Mouse (Mus musculus): ENCODE measurements around the gene Atxn2. TPM values are rescaled to one million over a fixed set of nuclear protein-coding genes. Genes with fewer than 3 reads are reported as not detected.

Gene Atxn2
- polyA plus RNA-seq, 1 experiment from 2014 or later, result 43.5 TPM

- ATAC-seq (no peak), DNase-seq (ENCODE audit: low spot score) (no peak)
- 82% methylated on average over 9 of the region's 9 CpGs for WGBS
- Histone ChIP-seq H3K4me3 (ENCODE audit: low read depth, low read length) (no peak overlapping the region), H3K27me3 (replicated peaks; ENCODE audit: control insufficient read depth, insufficient read depth, low read length) (no peaks in the 10 kb centered on the region), H3K9ac (ENCODE audit: low read length) (no peak overlapping the region; the same call in 1 of the 2 replicates), H3K36me3 (ENCODE audit: control insufficient read depth, insufficient read depth, low read length) (peaks cover 40% of the 10 kb centered on the region), H3K4me1 (ENCODE audit: control insufficient read depth, insufficient read depth, low read length) (peaks cover 12% of the 10 kb centered on the region), H3K4me2 (ENCODE audit: low read length) (no peak overlapping the region), H3K9me3 (replicated peaks; ENCODE audit: control insufficient read depth, low read length) (no peaks in the 10 kb centered on the region), H3K27ac (ENCODE audit: low read depth, low read length) (no peak overlapping the region)
Measured at GRCm38 (mm10) chr5:121853368-121854051, 142.4 kb downstream of the Atxn2 start.

- ATAC-seq (no peak), DNase-seq (ENCODE audit: low spot score) (no peak)
- WGBS, result 55% methylated on average over 10 of the region's 10 CpGs
Measured at GRCm38 (mm10) chr5:121854768-121855167, 143.6 kb downstream of the Atxn2 start.

GRCm38 (mm10) chr5:121856740-121857139 is 145.6 kb downstream of the Atxn2 start:
- WGBS, result 88% methylated on average over 11 of the region's 11 CpGs
- Histone ChIP-seq H3K27ac (ENCODE audit: low read depth, low read length) (no peak overlapping the region), H3K4me3 (ENCODE audit: low read depth, low read length) (no peak overlapping the region), H3K4me1 (ENCODE audit: control insufficient read depth, insufficient read depth, low read length) (no peaks in the 10 kb centered on the region), H3K36me3 (ENCODE audit: control insufficient read depth, insufficient read depth, low read length) (peaks cover 36% of the 10 kb centered on the region), H3K4me2 (ENCODE audit: low read length) (no peak overlapping the region), H3K9me3 (replicated peaks; ENCODE audit: control insufficient read depth, low read length) (no peaks in the 10 kb centered on the region), H3K9ac (ENCODE audit: low read length) (no peak overlapping the region), H3K27me3 (replicated peaks; ENCODE audit: control insufficient read depth, insufficient read depth, low read length) (no peaks in the 10 kb centered on the region)
- DNase-seq (ENCODE audit: low spot score) (no peak), ATAC-seq (no peak)

More at GRCm38 (mm10) chr5:121854768-121855167, 143.6 kb downstream of the Atxn2 start:
- Histone ChIP-seq H3K4me1 (ENCODE audit: control insufficient read depth, insufficient read depth, low read length) (peaks cover 9% of the 10 kb centered on the region), H3K4me2 (ENCODE audit: low read length) (no peak overlapping the region), H3K4me3 (ENCODE audit: low read depth, low read length) (no peak overlapping the region), H3K27ac (ENCODE audit: low read depth, low read length) (no peak overlapping the region), H3K27me3 (replicated peaks; ENCODE audit: control insufficient read depth, insufficient read depth, low read length) (no peaks in the 10 kb centered on the region), H3K36me3 (ENCODE audit: control insufficient read depth, insufficient read depth, low read length) (peaks cover 40% of the 10 kb centered on the region), H3K9ac (ENCODE audit: low read length) (no peak overlapping the region), H3K9me3 (replicated peaks; ENCODE audit: control insufficient read depth, low read length) (no peaks in the 10 kb centered on the region)

- no peak for DNase-seq (ENCODE audit: low spot score)
- H3K4me1 ChIP-seq (ENCODE audit: control insufficient read depth, insufficient read depth, low read length), result no peaks in the 10 kb centered on the region
- no peak overlapping the region for H3K4me3 ChIP-seq (ENCODE audit: low read depth, low read length)
- no peaks in the 10 kb centered on the region for H3K9me3 ChIP-seq (replicated peaks; ENCODE audit: control insufficient read depth, low read length)
- H3K27ac ChIP-seq (ENCODE audit: low read depth, low read length), result no peak overlapping the region
- no peak overlapping the region for H3K4me2 ChIP-seq (ENCODE audit: low read length)
- peaks cover 20% of the 10 kb centered on the region for H3K36me3 ChIP-seq (ENCODE audit: control insufficient read depth, insufficient read depth, low read length)
- H3K9ac ChIP-seq (ENCODE audit: low read length), result no peak overlapping the region
- ATAC-seq, result no peak
- H3K27me3 ChIP-seq (replicated peaks; ENCODE audit: control insufficient read depth, insufficient read depth, low read length), result no peaks in the 10 kb centered on the region
- 93% methylated on average over 12 of the region's 12 CpGs for WGBS
Measured at GRCm38 (mm10) chr5:121858427-121858826, 147.3 kb downstream of the Atxn2 start.

GRCm38 (mm10) chr5:121861964-121862363 is 150.8 kb downstream of the Atxn2 start:
- H3K9ac ChIP-seq (ENCODE audit: low read length), result no peak overlapping the region
- H3K4me3 ChIP-seq (ENCODE audit: low read depth, low read length), result no peak overlapping the region
- no peak overlapping the region for H3K4me2 ChIP-seq (ENCODE audit: low read length)
- no peaks in the 10 kb centered on the region for H3K9me3 ChIP-seq (replicated peaks; ENCODE audit: control insufficient read depth, low read length)
- H3K27ac ChIP-seq (ENCODE audit: low read depth, low read length), result no peak overlapping the region
- 72% methylated on average over 5 of the region's 5 CpGs for WGBS
- DNase-seq (ENCODE audit: low spot score) (no peak), ATAC-seq (no peak)
- no peaks in the 10 kb centered on the region for H3K4me1 ChIP-seq (ENCODE audit: control insufficient read depth, insufficient read depth, low read length)
- H3K27me3 ChIP-seq (replicated peaks; ENCODE audit: control insufficient read depth, insufficient read depth, low read length), result no peaks in the 10 kb centered on the region
- peaks cover 8% of the 10 kb centered on the region; the same call in 1 of the 2 replicates for H3K36me3 ChIP-seq (ENCODE audit: control insufficient read depth, insufficient read depth, low read length)

GRCm38 (mm10) chr5:121864330-121864729 is 153.2 kb downstream of the Atxn2 start:
- no peaks in the 10 kb centered on the region for H3K9me3 ChIP-seq (replicated peaks; ENCODE audit: control insufficient read depth, low read length)
- H3K36me3 ChIP-seq (ENCODE audit: control insufficient read depth, insufficient read depth, low read length), result peaks cover 9% of the 10 kb centered on the region; the same call in 1 of the 2 replicates
- no peak overlapping the region for H3K27ac ChIP-seq (ENCODE audit: low read depth, low read length)
- DNase-seq (ENCODE audit: low spot score) (no peak), ATAC-seq (no peak)
- WGBS, result 13% methylated on average over 9 of the region's 11 CpGs
- no peak overlapping the region for H3K4me2 ChIP-seq (ENCODE audit: low read length)
- H3K4me1 ChIP-seq (ENCODE audit: control insufficient read depth, insufficient read depth, low read length), result no peaks in the 10 kb centered on the region
- H3K4me3 ChIP-seq (ENCODE audit: low read depth, low read length), result no peak overlapping the region
- H3K27me3 ChIP-seq (replicated peaks; ENCODE audit: control insufficient read depth, insufficient read depth, low read length), result no peaks in the 10 kb centered on the region
- H3K9ac ChIP-seq (ENCODE audit: low read length), result no peak overlapping the region

Small RNA genes lying within 50 kb of the gene (microRNA-seq; reads per million reads assigned to microRNA genes)
- gene Mir7031, result not detected

Other genes starting within 250 kb of the Atxn2 start
- gene Adam1b, start 207.9 kb upstream of the Atxn2 start, polyA plus RNA-seq (2014; fragmentation: Nextera tagmentation; extraction: Ambion mirVana), result not detected in 2 replicates
- 2.2 and 3.2 TPM in 2 replicates for gene Adam1a, start 165.9 kb upstream of the Atxn2 start, polyA plus RNA-seq (2014; fragmentation: Nextera tagmentation; extraction: Ambion mirVana)
- not detected in 2 replicates for gene Gm42878, start 165.9 kb upstream of the Atxn2 start, polyA plus RNA-seq (2014; fragmentation: Nextera tagmentation; extraction: Ambion mirVana)
- 55.8 and 64.0 TPM in 2 replicates for gene Mapkapk5, start 165.4 kb upstream of the Atxn2 start, polyA plus RNA-seq (2014; fragmentation: Nextera tagmentation; extraction: Ambion mirVana)
- 38.3 and 42.2 TPM in 2 replicates for gene Aldh2, start 117.5 kb upstream of the Atxn2 start, polyA plus RNA-seq (2014; fragmentation: Nextera tagmentation; extraction: Ambion mirVana)
- gene Acad12, start 92.4 kb upstream of the Atxn2 start, polyA plus RNA-seq (2014; fragmentation: Nextera tagmentation; extraction: Ambion mirVana), result 1.1 and 1.2 TPM in 2 replicates
- gene Acad10, start 50.8 kb upstream of the Atxn2 start, polyA plus RNA-seq (2014; fragmentation: Nextera tagmentation; extraction: Ambion mirVana), result 0.84 and 1.1 TPM in 2 replicates
- 36.8 and 43.5 TPM in 2 replicates for gene Brap, start 50.8 kb upstream of the Atxn2 start, polyA plus RNA-seq (2014; fragmentation: Nextera tagmentation; extraction: Ambion mirVana)
- 4.4 and 5.4 TPM in 2 replicates for gene Sh2b3, start 126.3 kb downstream of the Atxn2 start, polyA plus RNA-seq (2014; fragmentation: Nextera tagmentation; extraction: Ambion mirVana)
- 34.7 and 41.4 TPM in 2 replicates for gene Pheta1, start 137.6 kb downstream of the Atxn2 start, polyA plus RNA-seq (2014; fragmentation: Nextera tagmentation; extraction: Ambion mirVana)